Mouse (Mus musculus): ENCODE data around the gene Aagab. TPM values are rescaled to one million over a fixed set of nuclear protein-coding genes. Genes with fewer than 3 reads are reported as not detected.

The Aagab gene
- polyA plus RNA-seq, 1 experiment, result 46.5 TPM

DNA sequence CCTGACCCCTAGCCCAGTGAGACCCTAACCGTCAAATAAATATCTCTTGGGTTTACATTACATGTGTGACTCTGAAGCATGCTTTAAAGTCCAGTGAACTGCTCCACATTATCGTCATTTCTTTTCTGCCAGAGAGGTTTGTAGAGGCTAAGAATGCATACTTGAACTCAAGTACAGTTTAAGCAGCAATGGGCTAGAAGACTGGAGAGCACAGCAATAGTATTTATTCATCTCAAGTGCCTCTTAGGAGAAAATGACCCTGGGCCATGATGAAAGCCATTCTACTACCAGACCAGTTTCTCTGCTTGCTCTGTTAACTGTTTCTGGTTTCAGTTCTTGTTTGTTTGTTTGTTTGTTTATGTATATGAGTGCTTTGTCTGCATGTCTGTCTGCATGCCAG is 39.0 kb upstream of the Aagab start:
- TF ChIP-seq POLR2A (IDR thresholded peaks at IDR 0.05; ENCODE audit: control insufficient read depth, extremely low read depth, insufficient read depth, low read length, poor library complexity) (no peak), CTCF (IDR thresholded peaks at IDR 0.05; ENCODE audit: borderline replicate concordance, control insufficient read depth, extremely low read depth, insufficient read depth, low read length, poor library complexity) (no peak)
- Histone ChIP-seq H3K36me3 (ENCODE audit: control insufficient read depth, insufficient read depth, low read length) (no peaks in the 10 kb centered on the region), H3K27ac (ENCODE audit: control insufficient read depth, insufficient read depth, low read length) (no peak overlapping the region), H3K4me3 (ENCODE audit: control insufficient read depth, insufficient read depth, low read length) (no peak overlapping the region), H3K27me3 (ENCODE audit: control insufficient read depth, insufficient read depth, low read length) (no peaks in the 10 kb centered on the region), H3K4me1 (replicated peaks; ENCODE audit: control insufficient read depth, insufficient read depth, low read length) (peaks cover 3% of the 10 kb centered on the region)
- DNase-seq, result no peak
- 96% methylated on average over 2 of the region's 2 CpGs for WGBS

DNA sequence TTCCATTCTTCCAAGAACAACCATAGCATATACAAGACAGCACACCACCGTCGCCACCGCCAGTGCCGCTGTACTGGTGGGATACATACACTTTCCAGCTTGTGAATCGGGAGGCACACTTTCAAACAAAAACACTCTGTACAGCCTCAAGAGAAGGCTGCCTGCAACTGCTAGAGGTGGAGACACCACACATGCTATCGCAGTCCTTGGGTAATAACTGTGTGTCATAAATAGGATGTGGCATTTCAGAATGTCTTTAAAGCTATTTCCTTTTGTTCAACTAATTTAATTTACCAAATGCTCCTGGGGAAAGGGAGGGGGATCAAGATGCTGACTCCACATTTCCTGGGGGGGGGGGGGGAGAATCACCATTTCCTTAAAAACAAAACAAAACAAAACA is 34.1 kb upstream of the Aagab start:
- no peaks in the 10 kb centered on the region for H3K27me3 ChIP-seq (ENCODE audit: control insufficient read depth, insufficient read depth, low read length)
- no peaks in the 10 kb centered on the region for H3K36me3 ChIP-seq (ENCODE audit: control insufficient read depth, insufficient read depth, low read length)
- WGBS, result 69% methylated on average over 6 of the region's 6 CpGs

DNA sequence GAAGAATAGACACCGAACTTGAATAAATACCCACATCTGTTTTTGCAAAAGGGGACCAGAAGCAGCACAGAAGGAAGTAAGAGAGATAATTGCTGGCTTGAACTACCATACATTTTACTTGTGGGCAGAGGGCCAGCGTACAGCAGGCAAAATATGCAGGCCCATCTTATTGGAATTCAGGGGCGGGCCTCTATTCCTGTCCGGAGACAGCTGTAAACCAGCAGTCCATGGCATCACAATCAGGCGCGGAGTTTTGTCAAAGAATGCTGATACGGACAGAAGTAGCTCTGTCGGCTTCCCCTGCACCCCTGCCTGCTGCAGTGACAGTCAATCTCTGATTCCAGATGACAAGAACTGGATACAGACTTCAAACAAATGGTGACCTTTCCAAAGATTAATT is 33.7 kb upstream of the Aagab start:
- peaks cover 2% of the 10 kb centered on the region; the same call in 1 of the 2 replicates for H3K4me1 ChIP-seq (replicated peaks; ENCODE audit: control insufficient read depth, insufficient read depth, low read length)
- DNase-seq, result no peak
- H3K27ac ChIP-seq (ENCODE audit: control insufficient read depth, insufficient read depth, low read length), result no peak overlapping the region
- TF ChIP-seq POLR2A (IDR thresholded peaks at IDR 0.05; ENCODE audit: control insufficient read depth, extremely low read depth, insufficient read depth, low read length, poor library complexity) (no peak), CTCF (IDR thresholded peaks at IDR 0.05; ENCODE audit: borderline replicate concordance, control insufficient read depth, extremely low read depth, insufficient read depth, low read length, poor library complexity) (no peak)
- no peaks in the 10 kb centered on the region for H3K27me3 ChIP-seq (ENCODE audit: control insufficient read depth, insufficient read depth, low read length)
- H3K36me3 ChIP-seq (ENCODE audit: control insufficient read depth, insufficient read depth, low read length), result no peaks in the 10 kb centered on the region
- WGBS, result 78% methylated on average over 8 of the region's 8 CpGs
- H3K4me3 ChIP-seq (ENCODE audit: control insufficient read depth, insufficient read depth, low read length), result no peak overlapping the region

More for the DNA sequence above, 34.1 kb upstream of the Aagab start:
- no peak for TF ChIP-seq POLR2A (IDR thresholded peaks at IDR 0.05; ENCODE audit: control insufficient read depth, extremely low read depth, insufficient read depth, low read length, poor library complexity)
- no peak for TF ChIP-seq CTCF (IDR thresholded peaks at IDR 0.05; ENCODE audit: borderline replicate concordance, control insufficient read depth, extremely low read depth, insufficient read depth, low read length, poor library complexity)
- DNase-seq, result no peak
- H3K27ac ChIP-seq (ENCODE audit: control insufficient read depth, insufficient read depth, low read length), result no peak overlapping the region
- H3K4me3 ChIP-seq (ENCODE audit: control insufficient read depth, insufficient read depth, low read length), result no peak overlapping the region
- H3K4me1 ChIP-seq (replicated peaks; ENCODE audit: control insufficient read depth, insufficient read depth, low read length), result peaks cover 2% of the 10 kb centered on the region; the same call in 1 of the 2 replicates

DNA sequence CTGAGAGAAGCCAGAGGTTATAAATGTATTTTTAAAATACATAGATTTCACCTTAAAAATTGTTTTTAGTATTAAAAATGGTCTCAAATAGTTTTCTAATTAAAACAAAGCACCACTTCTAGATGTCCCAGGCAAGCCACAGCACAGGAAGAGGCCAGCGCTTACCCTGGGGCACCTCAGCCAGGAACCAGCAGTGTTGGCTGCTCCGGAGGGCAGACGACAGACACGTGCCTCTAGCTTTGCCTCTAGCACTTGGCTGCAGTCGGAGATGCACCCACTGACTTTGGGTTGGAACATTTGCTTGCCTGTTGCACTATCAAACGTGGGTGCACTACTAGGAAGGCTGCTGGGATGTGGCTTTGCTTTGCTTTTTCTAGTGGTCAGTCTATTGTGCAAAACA is 30.6 kb upstream of the Aagab start:
- peaks cover 2% of the 10 kb centered on the region; the same call in 1 of the 2 replicates for H3K4me1 ChIP-seq (replicated peaks; ENCODE audit: control insufficient read depth, insufficient read depth, low read length)
- H3K27me3 ChIP-seq (ENCODE audit: control insufficient read depth, insufficient read depth, low read length), result no peaks in the 10 kb centered on the region
- TF ChIP-seq CTCF (IDR thresholded peaks at IDR 0.05; ENCODE audit: borderline replicate concordance, control insufficient read depth, extremely low read depth, insufficient read depth, low read length, poor library complexity) (no peak), POLR2A (IDR thresholded peaks at IDR 0.05; ENCODE audit: control insufficient read depth, extremely low read depth, insufficient read depth, low read length, poor library complexity) (no peak)
- H3K36me3 ChIP-seq (ENCODE audit: control insufficient read depth, insufficient read depth, low read length), result no peaks in the 10 kb centered on the region
- H3K27ac ChIP-seq (ENCODE audit: control insufficient read depth, insufficient read depth, low read length), result no peak overlapping the region
- no peak for DNase-seq
- H3K4me3 ChIP-seq (ENCODE audit: control insufficient read depth, insufficient read depth, low read length), result no peak overlapping the region
- 5% methylated on average over 6 of the region's 6 CpGs for WGBS

DNA sequence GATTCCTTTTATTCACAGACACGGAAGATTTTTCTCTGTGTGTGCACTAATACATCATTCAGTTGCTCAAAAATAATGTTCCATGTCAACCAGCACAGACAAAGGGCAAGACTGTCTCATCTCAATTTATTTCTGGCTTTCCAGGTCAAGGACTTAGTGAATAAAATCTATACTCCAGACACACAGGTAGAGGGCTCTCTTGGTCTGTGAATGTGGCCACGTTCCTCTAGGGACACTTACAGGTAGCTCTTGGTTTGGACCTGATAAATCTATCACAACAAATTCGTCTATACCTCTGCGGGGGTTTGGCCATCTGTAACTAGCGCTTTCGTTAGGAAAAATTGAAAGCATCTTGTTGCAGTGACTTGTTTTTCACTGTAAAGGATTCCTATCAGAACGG is 29.6 kb upstream of the Aagab start:
- TF ChIP-seq CTCF (IDR thresholded peaks at IDR 0.05; ENCODE audit: borderline replicate concordance, control insufficient read depth, extremely low read depth, insufficient read depth, low read length, poor library complexity) (no peak), POLR2A (IDR thresholded peaks at IDR 0.05; ENCODE audit: control insufficient read depth, extremely low read depth, insufficient read depth, low read length, poor library complexity) (no peak)
- H3K4me1 ChIP-seq (replicated peaks; ENCODE audit: control insufficient read depth, insufficient read depth, low read length), result 0 out of 2 replicates have a peak, but pooled peaks cover 2% of the 10 kb centered on the region
- H3K27ac ChIP-seq (ENCODE audit: control insufficient read depth, insufficient read depth, low read length), result no peak overlapping the region
- no peaks in the 10 kb centered on the region for H3K27me3 ChIP-seq (ENCODE audit: control insufficient read depth, insufficient read depth, low read length)
- H3K4me3 ChIP-seq (ENCODE audit: control insufficient read depth, insufficient read depth, low read length), result no peak overlapping the region
- WGBS, result 91% methylated on average over 7 of the region's 7 CpGs
- H3K36me3 ChIP-seq (ENCODE audit: control insufficient read depth, insufficient read depth, low read length), result no peaks in the 10 kb centered on the region
- no peak for DNase-seq

DNA sequence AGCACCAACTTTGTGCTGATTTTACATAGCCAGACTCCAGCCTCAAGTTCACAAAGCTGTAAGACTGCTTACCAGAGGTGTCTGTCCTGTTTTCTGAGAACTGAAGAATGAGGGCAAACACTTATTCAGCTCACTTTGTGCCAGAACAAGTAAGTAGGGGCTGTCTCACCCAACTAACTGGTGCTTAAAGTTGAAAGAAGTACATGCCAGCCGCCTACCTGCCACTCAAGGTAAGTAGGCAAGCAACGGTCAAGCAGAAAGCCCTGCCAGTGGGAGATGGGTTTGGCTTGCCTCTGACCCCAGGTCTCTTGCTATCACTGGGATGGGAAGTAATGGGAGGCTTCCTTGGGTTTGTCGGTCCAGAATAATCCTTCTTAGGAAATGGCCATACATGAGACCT is 25.0 kb upstream of the Aagab start:
- 94% methylated on average over 3 of the region's 3 CpGs for WGBS
- TF ChIP-seq CTCF (IDR thresholded peaks at IDR 0.05; ENCODE audit: borderline replicate concordance, control insufficient read depth, extremely low read depth, insufficient read depth, low read length, poor library complexity) (no peak), POLR2A (IDR thresholded peaks at IDR 0.05; ENCODE audit: control insufficient read depth, extremely low read depth, insufficient read depth, low read length, poor library complexity) (no peak)
- Histone ChIP-seq H3K4me1 (replicated peaks; ENCODE audit: control insufficient read depth, insufficient read depth, low read length) (peaks cover 10% of the 10 kb centered on the region), H3K4me3 (ENCODE audit: control insufficient read depth, insufficient read depth, low read length) (no peak overlapping the region), H3K36me3 (ENCODE audit: control insufficient read depth, insufficient read depth, low read length) (no peaks in the 10 kb centered on the region), H3K27ac (ENCODE audit: control insufficient read depth, insufficient read depth, low read length) (no peak overlapping the region), H3K27me3 (ENCODE audit: control insufficient read depth, insufficient read depth, low read length) (no peaks in the 10 kb centered on the region)
- no peak for DNase-seq

DNA sequence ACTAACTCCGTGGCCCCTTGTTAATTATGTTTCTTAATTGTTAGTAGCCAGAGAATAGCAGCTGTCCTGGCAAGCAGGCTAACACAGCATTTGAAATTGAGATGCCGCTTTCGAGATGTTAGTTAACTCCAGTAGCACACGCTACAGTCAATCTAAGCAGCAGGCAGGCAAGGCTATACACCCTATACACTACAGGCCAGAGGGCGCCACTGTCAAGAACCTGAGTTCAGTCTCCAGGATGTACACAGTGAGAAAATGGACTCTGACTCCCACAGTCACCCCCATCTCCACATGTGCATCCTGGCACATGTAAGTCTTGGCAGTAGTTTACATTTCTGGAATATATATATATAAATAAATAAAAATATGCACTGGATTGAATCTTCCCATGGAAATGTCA is 22.8 kb upstream of the Aagab start:
- Histone ChIP-seq H3K4me1 (replicated peaks; ENCODE audit: control insufficient read depth, insufficient read depth, low read length) (peaks cover 12% of the 10 kb centered on the region), H3K27ac (ENCODE audit: control insufficient read depth, insufficient read depth, low read length) (no peak overlapping the region), H3K36me3 (ENCODE audit: control insufficient read depth, insufficient read depth, low read length) (no peaks in the 10 kb centered on the region), H3K4me3 (ENCODE audit: control insufficient read depth, insufficient read depth, low read length) (no peak overlapping the region), H3K27me3 (ENCODE audit: control insufficient read depth, insufficient read depth, low read length) (no peaks in the 10 kb centered on the region)
- DNase-seq, result peak; percentile 29
- 93% methylated on average over 5 of the region's 5 CpGs for WGBS
- no peak for TF ChIP-seq CTCF (IDR thresholded peaks at IDR 0.05; ENCODE audit: borderline replicate concordance, control insufficient read depth, extremely low read depth, insufficient read depth, low read length, poor library complexity)
- no peak for TF ChIP-seq POLR2A (IDR thresholded peaks at IDR 0.05; ENCODE audit: control insufficient read depth, extremely low read depth, insufficient read depth, low read length, poor library complexity)
